Mouse (Mus musculus) thymus, postnatal 4 days (tissue): ENCODE data around the gene Sema5a.

Experiments used
- DNase-seq: peaks from one replicate; pipeline ENCODE4 v3.0.0; 2021

Gene Sema5a

GRCm38 (mm10) chr15:32693006-32693405, 448.4 kb downstream of the Sema5a start:
- DNase-seq = no peak

GRCm38 (mm10) chr15:32717298-32717985, 472.8 kb downstream of the Sema5a start:
- DNase-seq = no peak

- peak; percentile 42 for DNase-seq
Observed at GRCm38 (mm10) chr15:32718293-32718963, 473.8 kb downstream of the Sema5a start.

- no peak for DNase-seq
Observed at GRCm38 (mm10) chr15:32718964-32719311, 474.3 kb downstream of the Sema5a start.

GRCm38 (mm10) chr15:32730839-32731238, 486.2 kb downstream of the Sema5a start:
- no peak for DNase-seq
